Mouse (Mus musculus) 416B (cell line): ENCODE results near the gene Serpine2.

ENCODE experiments used
- DNase-seq: peaks from one replicate; pipeline ENCODE4 v3.0.0; 2011; ENCODE audit warnings: low read depth

The Serpine2 gene

DNA sequence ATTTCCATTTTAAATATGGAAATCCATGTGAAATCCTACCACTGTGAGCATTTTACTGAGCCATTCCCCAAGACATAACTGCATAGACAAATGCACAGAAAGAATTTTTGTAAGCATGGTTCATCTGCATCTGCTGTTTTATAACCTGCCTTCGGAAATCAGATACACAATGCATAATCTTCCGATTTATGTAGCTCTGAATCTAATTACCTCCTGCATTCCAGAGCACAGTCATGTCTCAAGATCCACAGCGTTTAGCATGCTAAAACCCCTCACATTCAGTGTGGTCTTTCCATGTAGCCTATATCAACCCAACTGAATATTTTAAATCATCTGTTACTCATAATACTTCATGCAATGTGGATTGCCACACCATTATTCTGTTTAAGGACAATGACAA, 51.5 kb downstream of the Serpine2 start:
- no peak for DNase-seq

DNA sequence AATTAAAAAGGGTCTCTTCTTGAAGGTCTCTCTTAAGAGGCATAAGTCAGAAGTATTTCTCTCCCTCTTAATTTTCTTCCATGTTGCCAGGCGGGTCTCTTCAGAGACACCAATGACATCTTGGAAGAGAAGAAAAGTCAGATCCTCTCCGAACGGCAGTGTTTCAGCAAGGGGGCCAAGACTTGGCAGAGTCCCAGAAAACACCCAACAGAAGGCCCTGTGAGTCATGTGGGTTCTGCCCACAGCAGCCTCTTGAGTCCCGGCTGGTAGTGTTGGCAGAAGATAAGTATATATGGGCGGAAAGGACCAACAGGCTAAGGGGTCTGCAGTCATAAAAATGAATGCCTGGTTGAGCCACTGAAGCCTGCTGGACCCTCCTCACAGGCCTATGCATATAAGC, 54.1 kb downstream of the Serpine2 start:
- DNase-seq: peak; percentile 91

DNA sequence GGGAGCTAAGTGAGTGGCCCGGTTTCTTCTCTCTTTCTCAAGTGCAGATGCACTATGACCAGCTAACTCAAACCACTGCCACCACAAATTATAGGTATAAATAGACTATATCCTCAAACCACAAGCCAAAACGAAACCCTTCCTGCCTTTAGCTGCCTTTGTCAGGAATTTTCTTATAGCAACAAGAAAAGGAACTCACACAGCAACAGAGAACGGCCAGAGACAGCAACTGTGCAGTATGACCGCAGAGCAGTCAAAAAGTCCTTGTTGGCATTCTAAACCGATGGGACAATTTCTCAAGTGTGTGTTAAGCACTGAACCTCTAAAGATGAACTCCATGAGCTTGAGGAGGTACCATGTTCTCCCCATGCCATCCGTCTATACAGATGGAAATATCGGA, 57.4 kb downstream of the Serpine2 start:
- DNase-seq: peak; percentile 46

GRCm38 (mm10) chr1:79802858-79803427, 58.0 kb downstream of the Serpine2 start:
- DNase-seq: no peak

DNA sequence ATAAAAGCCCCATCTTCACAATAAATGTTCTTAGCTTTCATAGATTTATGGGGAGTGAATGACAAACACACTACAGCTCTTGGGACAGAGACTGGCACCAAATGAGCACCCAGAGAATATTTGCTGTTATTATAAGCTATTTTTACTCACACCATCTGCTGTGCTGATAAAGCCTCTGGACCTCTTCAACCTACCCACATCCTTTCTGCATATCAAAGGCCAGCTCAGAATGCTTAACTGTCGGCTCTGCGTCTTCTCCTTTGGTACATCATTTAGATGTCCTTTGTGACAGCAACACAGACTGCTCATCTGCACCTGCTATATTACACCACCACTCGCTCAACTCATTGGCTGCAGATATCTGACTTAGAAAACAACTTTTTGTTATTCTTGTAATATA, 63.9 kb downstream of the Serpine2 start:
- DNase-seq: peak; percentile 49

DNA sequence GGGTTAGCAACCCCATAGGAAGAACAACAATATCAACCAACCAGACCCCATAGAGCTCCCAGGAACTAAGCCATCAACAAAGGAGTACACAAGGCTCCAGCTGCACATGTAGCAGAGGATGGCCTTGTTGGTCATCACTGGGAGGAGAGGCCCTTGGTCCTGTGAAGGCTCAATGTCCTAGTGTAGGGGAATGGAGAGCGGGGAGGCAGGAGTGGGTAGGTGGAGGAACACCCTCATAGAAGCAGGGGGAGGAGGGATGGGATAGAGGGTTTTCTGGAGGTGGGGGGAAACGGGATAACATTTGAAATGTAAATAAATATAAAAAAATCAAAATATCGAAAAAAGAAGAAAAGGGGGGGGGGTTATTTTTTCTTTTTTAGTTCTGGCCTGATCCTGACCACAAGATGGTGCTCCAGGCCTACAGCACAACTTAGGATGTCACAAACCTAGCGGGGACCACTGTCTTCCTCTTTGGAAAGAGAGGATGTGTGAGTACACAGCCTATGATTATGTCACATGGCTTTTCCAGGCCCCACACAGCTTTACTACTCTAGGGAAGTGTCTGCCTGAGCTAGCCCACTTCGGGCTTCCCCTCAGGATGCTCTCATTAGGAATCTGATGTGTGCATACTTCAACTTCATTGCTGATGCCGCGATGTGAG, 74.6 kb downstream of the Serpine2 start:
- DNase-seq: peak; percentile 61

DNA sequence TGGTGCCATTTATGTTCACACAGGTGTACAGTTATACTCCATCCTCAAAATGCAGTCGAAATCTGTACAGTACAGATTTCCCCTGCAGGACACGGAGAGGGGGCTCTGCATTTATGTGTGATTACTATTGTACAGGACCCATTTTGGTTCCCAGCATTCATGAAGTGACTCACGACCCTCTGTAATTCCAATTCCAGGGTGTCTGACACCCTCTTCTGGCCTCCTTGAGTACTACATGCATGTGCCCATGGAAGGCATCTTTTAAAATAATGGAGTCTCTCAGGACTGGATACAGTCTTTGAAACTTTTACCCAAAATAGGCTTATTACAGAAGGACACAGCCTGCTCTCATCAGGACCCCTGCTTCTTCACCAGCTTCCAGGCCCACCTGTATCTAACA, 78.5 kb downstream of the Serpine2 start:
- peak; percentile 34 for DNase-seq

- DNase-seq: peak; percentile 77
These were observed 83.0 kb downstream of the Serpine2 start for GRCm38 (mm10) chr1:79778011-79778410.

DNA sequence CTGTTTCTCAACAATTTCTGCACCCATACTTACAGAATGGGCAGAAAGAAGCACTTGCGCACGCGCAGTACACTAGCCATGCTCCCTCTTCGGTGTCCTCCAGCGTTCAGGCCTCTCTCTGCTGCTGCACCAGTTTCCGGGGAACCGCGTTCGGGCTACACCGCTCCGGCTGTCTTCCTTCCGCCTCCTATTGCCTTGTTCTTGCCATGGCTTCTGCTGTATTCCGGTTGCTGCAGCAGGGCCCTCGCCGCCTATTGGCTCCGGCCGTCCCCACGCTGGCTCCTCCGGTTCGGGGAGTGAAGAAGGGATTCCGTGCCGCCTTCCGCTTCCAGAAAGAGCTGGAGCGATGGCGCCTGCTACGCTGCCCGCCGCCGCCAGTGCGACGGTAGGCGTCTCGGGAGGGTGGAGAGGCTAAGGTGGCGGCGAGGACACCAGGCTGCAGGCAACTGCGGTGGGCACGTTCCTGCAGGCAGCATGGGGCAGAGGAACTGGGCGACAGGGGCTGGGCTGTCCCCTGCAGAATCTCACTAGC, 85.0 kb downstream of the Serpine2 start, which contains the start of the genes Mrpl44 and Wdfy1:
Gene Mrpl44, plus strand, starts transcription at position 92 of the 532 bp plus-strand sequence.
Gene Wdfy1, minus strand, starts transcription at position 217 of the 532 bp plus-strand sequence.
- DNase-seq: peak; percentile 97

- no peak for DNase-seq
These were observed 86.7 kb downstream of the Serpine2 start for GRCm38 (mm10) chr1:79774164-79774780.

DNA sequence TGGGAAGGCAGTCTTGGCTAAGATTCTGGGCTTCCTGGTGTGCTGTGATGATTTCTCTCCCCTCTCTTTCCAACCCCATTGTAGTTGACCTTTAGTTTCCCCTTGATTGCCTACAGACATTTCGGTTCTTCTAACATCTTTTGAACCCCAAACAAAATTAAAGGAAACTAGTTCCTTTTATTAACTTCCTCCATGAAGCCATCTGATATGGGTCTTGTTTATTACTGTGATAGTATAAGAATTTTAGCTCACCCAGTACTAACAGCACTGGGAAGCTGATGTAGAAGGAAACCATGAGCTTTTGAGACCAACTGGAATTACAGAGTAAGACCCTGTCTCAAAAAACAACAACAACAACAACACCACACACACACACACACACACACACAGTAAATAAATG, 92.7 kb downstream of the Serpine2 start:
- DNase-seq: no peak

DNA sequence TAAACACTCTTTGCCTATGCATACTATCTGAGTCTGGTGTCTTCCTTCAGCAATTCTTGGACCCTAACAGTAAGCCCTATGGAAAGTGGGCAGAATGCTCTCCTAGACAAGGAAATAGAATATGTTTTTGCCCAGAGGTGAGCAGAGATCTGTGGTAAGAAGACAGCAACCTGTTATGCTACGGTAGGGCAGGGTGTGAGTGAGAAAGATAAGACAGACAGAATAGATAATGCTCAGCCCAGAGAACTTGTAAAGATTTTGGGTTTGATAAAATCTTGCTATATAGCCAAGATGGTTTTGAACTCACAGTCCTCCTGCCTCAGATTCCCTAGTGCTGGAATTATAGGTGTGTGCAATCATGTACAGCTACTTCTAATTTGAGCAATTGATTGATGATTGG, 96.5 kb downstream of the Serpine2 start:
- DNase-seq: no peak

GRCm38 (mm10) chr1:79764031-79764430, 96.9 kb downstream of the Serpine2 start:
- no peak for DNase-seq

- peak; percentile 90 for DNase-seq
These were observed 98.4 kb downstream of the Serpine2 start for GRCm38 (mm10) chr1:79762282-79763250.

GRCm38 (mm10) chr1:79761917-79762271, 99.1 kb downstream of the Serpine2 start:
- DNase-seq: no peak

DNA sequence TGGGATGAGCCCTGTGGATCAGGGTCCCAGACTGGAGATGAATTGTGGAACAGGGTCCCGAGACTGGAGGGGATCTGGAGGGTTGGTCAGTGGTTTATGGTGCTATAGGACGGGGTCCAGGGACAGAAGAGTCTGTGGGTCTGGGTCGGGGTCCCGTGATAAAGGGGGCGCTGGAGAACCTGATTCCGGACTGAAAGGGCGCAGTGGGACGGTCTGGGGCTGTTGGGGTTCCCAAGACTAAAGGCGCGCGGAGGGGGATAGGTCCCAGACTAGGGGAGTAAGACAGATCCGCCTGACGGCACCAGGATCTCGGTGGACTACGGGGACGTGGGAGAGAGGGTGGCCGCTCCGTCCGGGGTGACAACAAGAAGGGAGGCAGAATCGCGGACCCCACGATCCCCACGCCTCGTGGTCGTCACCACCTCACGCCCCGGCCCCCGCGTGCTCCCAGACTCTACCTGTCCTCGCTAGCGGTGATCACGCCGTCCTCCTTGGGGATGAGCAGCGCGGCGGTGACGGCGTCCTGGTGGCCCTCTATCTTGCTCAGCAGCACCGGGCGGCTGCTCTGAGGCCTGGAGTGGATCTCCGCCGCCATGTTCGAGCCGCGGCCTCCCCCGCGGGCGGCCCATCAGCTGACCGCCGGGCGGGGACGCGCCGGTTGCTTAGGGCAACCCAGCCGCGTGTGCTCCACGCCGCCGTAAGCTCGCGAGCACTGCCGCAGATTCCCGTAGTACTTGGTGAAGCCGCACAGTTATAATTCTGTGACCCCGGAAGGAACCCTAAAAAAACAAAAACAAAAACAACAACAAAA, 99.7 kb downstream of the Serpine2 start:
- peak; percentile 93 for DNase-seq

GRCm38 (mm10) chr1:79760656-79761055, 100.3 kb downstream of the Serpine2 start:
- DNase-seq: peak; percentile 25

- DNase-seq: no peak
These were observed 101.5 kb downstream of the Serpine2 start for GRCm38 (mm10) chr1:79759436-79759972.

DNA sequence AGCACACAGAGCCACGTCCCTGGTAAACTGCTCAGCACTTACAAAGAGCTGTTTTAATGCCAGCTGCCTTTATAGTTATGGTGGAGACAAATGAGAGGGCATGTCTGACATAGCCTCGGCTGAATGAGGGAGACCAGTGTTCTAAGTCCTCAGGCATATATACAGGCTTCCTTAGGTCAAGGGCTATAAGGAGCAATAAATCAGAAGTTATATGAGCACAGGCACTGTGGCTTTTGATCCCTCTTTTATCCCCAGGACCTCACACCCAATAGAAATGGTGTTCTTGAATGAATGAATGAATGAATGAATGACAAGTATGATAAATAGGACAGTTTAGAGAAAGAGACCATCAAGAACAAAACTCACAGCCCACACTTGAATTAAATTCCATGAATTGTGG, 102.0 kb downstream of the Serpine2 start:
- no peak for DNase-seq

DNA sequence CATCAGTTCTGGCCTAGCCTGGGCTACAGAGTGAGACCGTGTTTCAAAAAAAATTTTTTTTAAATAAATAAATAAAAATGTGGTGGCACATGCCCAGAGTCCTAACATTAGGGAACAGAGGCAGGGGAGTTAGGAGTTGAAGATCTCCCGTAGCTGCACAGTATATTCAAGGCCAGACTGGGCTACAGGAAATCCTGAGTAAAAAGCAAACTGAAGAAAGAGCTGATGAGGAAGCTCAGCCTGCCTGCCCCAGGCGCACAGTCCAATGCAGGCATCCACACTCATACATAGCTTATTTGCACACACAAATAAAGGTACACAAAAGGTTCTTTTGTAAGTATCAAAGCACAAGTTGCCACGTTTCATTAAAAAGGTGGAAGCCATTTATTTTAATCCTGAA, 103.4 kb downstream of the Serpine2 start:
- DNase-seq: peak; percentile 41

DNA sequence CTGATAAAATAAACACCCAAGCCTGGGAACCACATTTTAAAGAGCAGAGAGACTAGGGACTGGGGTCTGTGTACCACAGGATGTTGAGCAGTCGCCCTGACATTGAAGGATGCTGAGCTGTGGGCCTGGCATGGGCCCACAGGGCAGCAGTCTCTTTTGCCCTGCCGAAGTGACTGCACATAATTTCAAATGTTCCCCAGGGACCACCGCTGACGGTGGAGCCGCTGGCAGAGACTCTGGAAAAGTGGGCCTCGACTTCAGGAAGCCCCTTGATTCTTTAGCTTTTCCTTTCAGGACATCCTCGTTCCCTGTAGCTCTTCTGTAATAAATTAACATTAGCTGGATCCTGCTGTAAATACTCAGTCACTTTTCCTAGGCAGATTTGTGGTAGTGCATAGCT, 103.8 kb downstream of the Serpine2 start:
- DNase-seq: no peak
